Mouse (Mus musculus) common myeloid progenitor, adult 5-6 weeks (primary cell): ENCODE data around the gene Preb. TPM values are rescaled to one million over a fixed set of nuclear protein-coding genes. Genes with fewer than 3 reads are reported as not detected.

Experiments
- ATAC-seq: replicated peaks from 2 replicates; pipeline ENCODE4 v1.8.0; 2016; ENCODE audit warnings: low read depth, mild to moderate bottlenecking, moderate TSS enrichment, inconsistent platforms; ENCODE audit not compliant: poor library complexity, severe bottlenecking
- total RNA-seq: library from RNA; stranded (forward); fragments of 200-1000, 187-1606 nt; gene quantifications from 2 replicates; pipeline ENCODE4 v1.2.3, GENCODE M21; 2017

The Preb gene
- total RNA-seq, 1 experiment from 2014 or later, result 48.0 TPM

- no peak for ATAC-seq
Observed at GRCm38 (mm10) chr5:30908426-30909299, 51.5 kb downstream of the Preb start.

- ATAC-seq, result peak; percentile 93
Observed at GRCm38 (mm10) chr5:30907413-30908059, 52.6 kb downstream of the Preb start, which contains the start of gene Ost4. Gene Ost4, minus strand, starts transcription at chr5:30907788.

- no peak for ATAC-seq
Observed at GRCm38 (mm10) chr5:30901860-30902259, 58.3 kb downstream of the Preb start.

Other genes starting within 250 kb of the Preb start
- not detected in 2 replicates for gene Dpysl5, start 248.8 kb downstream of the Preb start, total RNA-seq
- gene Mapre3, start 145.7 kb downstream of the Preb start, total RNA-seq, result not detected in 2 replicates
- 13.8 and 18.5 TPM in 2 replicates for gene Tmem214, start 92.3 kb downstream of the Preb start, total RNA-seq
- gene Agbl5, start 71.7 kb downstream of the Preb start, total RNA-seq, result 16.1 and 30.6 TPM in 2 replicates
- gene Ost4, start 52.6 kb downstream of the Preb start, total RNA-seq, result 227 and 230 TPM in 2 replicates
- 58.2 and 87.3 TPM in 2 replicates for gene Emilin1, start 47.0 kb downstream of the Preb start, total RNA-seq
- gene Khk, start 38.9 kb downstream of the Preb start, total RNA-seq, result 85.4 and 99.2 TPM in 2 replicates
- gene Cgref1, start 14.8 kb downstream of the Preb start, total RNA-seq, result not detected in 2 replicates
- gene Tcf23, start 8.3 kb upstream of the Preb start, total RNA-seq, result not detected in 2 replicates
- gene Atraid, start 88.0 kb upstream of the Preb start, total RNA-seq, result 49.7 and 66.4 TPM in 2 replicates
- 4.5 and 5.3 TPM in 2 replicates for gene Slc5a6, start 88.6 kb upstream of the Preb start, total RNA-seq
- gene Cad, start 94.4 kb upstream of the Preb start, total RNA-seq, result 56.5 and 59.6 TPM in 2 replicates
- not detected in 2 replicates for gene Dnajc5g, start 145.9 kb upstream of the Preb start, total RNA-seq
- gene Slc30a3, start 147.9 kb upstream of the Preb start, total RNA-seq, result not detected in 2 replicates
- not detected in 2 replicates for gene Trim54, start 156.4 kb upstream of the Preb start, total RNA-seq
- gene Ucn, start 178.5 kb upstream of the Preb start, total RNA-seq, result not detected in 2 replicates
- 22.0 TPM in 2 replicates for gene Mpv17, start 193.9 kb upstream of the Preb start, total RNA-seq
- gene Gm29609, start 219.6 kb upstream of the Preb start, total RNA-seq, result 2.5 TPM in 1 of 2 replicates, not detected in the other
- 55.5 and 83.8 TPM in 2 replicates for gene Gtf3c2, start 219.8 kb upstream of the Preb start, total RNA-seq
- gene Snx17, start 232.9 kb upstream of the Preb start, total RNA-seq, result 38.3 and 46.8 TPM in 2 replicates
- gene Eif2b4, start 233.1 kb upstream of the Preb start, total RNA-seq, result 32.4 and 39.6 TPM in 2 replicates
- 5.8 and 6.5 TPM in 2 replicates for gene Zfp513, start 241.9 kb upstream of the Preb start, total RNA-seq